Mouse (Mus musculus): ENCODE measurements around the gene Smurf1.

DNA sequence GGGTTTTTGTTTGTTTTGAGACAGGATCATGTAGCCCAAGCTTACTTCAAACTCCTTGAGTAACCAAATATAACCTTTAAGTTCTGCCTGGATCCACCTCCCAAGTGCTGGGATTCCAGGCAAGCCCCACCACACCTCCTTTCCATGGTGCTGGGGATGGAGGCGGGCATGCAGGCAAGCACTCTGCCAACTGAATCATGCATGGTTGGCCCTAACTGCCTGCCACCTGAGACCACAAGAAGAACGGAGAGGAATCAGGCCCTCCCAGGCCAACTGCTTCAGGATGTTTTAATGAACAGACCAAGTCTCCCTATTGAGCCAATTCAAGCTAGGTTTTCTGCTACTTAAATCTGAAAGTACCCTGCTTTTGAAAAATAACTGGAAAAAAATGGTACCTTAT lies 13.1 kb downstream of the Smurf1 start:
- TF ChIP-seq POLR2A (IDR thresholded peaks at IDR 0.05; ENCODE audit: low read depth, low read length) (no peak), CTCF (IDR thresholded peaks at IDR 0.05; ENCODE audit: extremely low read depth, insufficient read depth, insufficient read length, insufficient replicate concordance) (no peak)

All from spleen, adult 2 months (tissue).